In genomic region chr10:94543956-94544355, GRCm38 (mm10) we compare ENCODE assay signal across 20 mouse cellular contexts.
DNase-seq lines count a peak whose midpoint lies in the region; ATAC-seq lines count a peak whose summit lies in the region.
"Had no signal": no experiment of that assay in that cellular context is flagged by ENCODE, and none has a peak within 500 bp of the region (broad histone marks: within the 10 kb centered on the region; RNA-seq: fewer than 3 reads in every experiment).

No protein-coding gene starts in this region.

- 38% methylated on average over 8 of the region's 8 CpGs for WGBS in forebrain, embryonic 13.5 days
- 56% methylated on average over 8 of the region's 8 CpGs for WGBS in forebrain, embryonic 12.5 days
- WGBS in heart, embryonic 13.5 days, result 25% methylated on average over 8 of the region's 8 CpGs
- WGBS in hindbrain, embryonic 10.5 days, result 74% methylated on average over 8 of the region's 8 CpGs

- no peak overlapping the region for H3K27ac ChIP-seq in forebrain, embryonic 13.5 days
- no peak overlapping the region for H3K27ac ChIP-seq in forebrain, embryonic 12.5 days
- H3K27ac ChIP-seq in heart, embryonic 13.5 days (replicated peaks), result no peak overlapping the region
- H3K27ac ChIP-seq in hindbrain, embryonic 10.5 days, result no peak overlapping the region
- H3K27ac ChIP-seq: hindbrain, embryonic 13.5 days; limb, embryonic 13.5 days; liver, embryonic 15.5 days had no signal

- intact Hi-C loops in heart, postnatal 14 days (cut with DNase I), result no loop called here

- H3K36me3 ChIP-seq in forebrain, embryonic 13.5 days (ENCODE audit: poor library complexity, severe bottlenecking), result no peaks in the 10 kb centered on the region
- H3K36me3 ChIP-seq in forebrain, embryonic 12.5 days (replicated peaks), result no peaks in the 10 kb centered on the region
- peaks cover 6% of the 10 kb centered on the region for H3K36me3 ChIP-seq in heart, embryonic 13.5 days
- H3K36me3 ChIP-seq in hindbrain, embryonic 10.5 days, result no peaks in the 10 kb centered on the region
- H3K36me3 ChIP-seq: hindbrain, embryonic 13.5 days; liver, embryonic 15.5 days had no signal

- no peak for DNase-seq in heart, postnatal 14 days
- peak; percentile 65 for DNase-seq in brain, adult 2 months (ENCODE audit: low read depth, low spot score)
- peak; percentile 46 to 79 for DNase-seq in layer of hippocampus, postnatal 14 days (ENCODE audit: low spot score in 2 of 2)
- DNase-seq in neural tube, embryonic 10.5 days (ENCODE audit: extremely low spot score, low spot score), result no peak
- no peak for DNase-seq in hindbrain, embryonic 10.5 days (ENCODE audit: low spot score)
- DNase-seq: adrenal gland, adult 8-10 months; cerebellum, adult 18-20 months; cerebellum, postnatal 36 days; kidney, postnatal 4 days; right cerebral cortex, postnatal 25 days; thymus, postnatal 36 days had no signal

- no peaks in the 10 kb centered on the region for H3K27me3 ChIP-seq in forebrain, embryonic 13.5 days
- H3K27me3 ChIP-seq in forebrain, embryonic 12.5 days, result no peaks in the 10 kb centered on the region
- H3K27me3 ChIP-seq in heart, embryonic 13.5 days (replicated peaks), result no peaks in the 10 kb centered on the region
- H3K27me3 ChIP-seq in hindbrain, embryonic 10.5 days (ENCODE audit: insufficient read depth, poor library complexity, severe bottlenecking), result no peaks in the 10 kb centered on the region
- H3K27me3 ChIP-seq: hindbrain, embryonic 13.5 days; limb, embryonic 13.5 days; liver, embryonic 15.5 days had no signal

- 0 out of 2 replicates have a peak, but pooled peaks have one; percentile 34 for ATAC-seq in forebrain, embryonic 13.5 days
- no peak for ATAC-seq in forebrain, embryonic 12.5 days (ENCODE audit: low FRiP score)
- no peak for ATAC-seq in heart, embryonic 13.5 days (ENCODE audit: extremely low read depth, insufficient number of reproducible peaks, low FRiP score, low TSS enrichment)
- ATAC-seq: CD4-positive, CD25-positive, alpha-beta regulatory T cell, adult 4 months; lung, postnatal 0 days had no signal

- H3K4me3 ChIP-seq in forebrain, embryonic 13.5 days, result no peak overlapping the region
- no peak overlapping the region for H3K4me3 ChIP-seq in forebrain, embryonic 12.5 days (replicated peaks)
- no peak overlapping the region for H3K4me3 ChIP-seq in heart, embryonic 13.5 days
- no peak overlapping the region for H3K4me3 ChIP-seq in hindbrain, embryonic 10.5 days
- H3K4me3 ChIP-seq: hindbrain, embryonic 13.5 days; limb, embryonic 13.5 days; liver, embryonic 15.5 days; megakaryocyte, embryonic 14.5 days had no signal

- no peak overlapping the region for H3K9ac ChIP-seq in forebrain, embryonic 13.5 days
- H3K9ac ChIP-seq in forebrain, embryonic 12.5 days, result no peak overlapping the region
- H3K9ac ChIP-seq in heart, embryonic 13.5 days, result peak overlapping the region; percentile 8; the same call in 1 of the 2 replicates
- H3K9ac ChIP-seq: hindbrain, embryonic 13.5 days; limb, embryonic 13.5 days; liver, embryonic 15.5 days had no signal

- H3K9me3 ChIP-seq in forebrain, embryonic 13.5 days (replicated peaks), result 0 out of 2 replicates have a peak, but pooled peaks cover 4% of the 10 kb centered on the region
- H3K9me3 ChIP-seq in forebrain, embryonic 12.5 days, result 0 out of 2 replicates have a peak, but pooled peaks cover 8% of the 10 kb centered on the region
- H3K9me3 ChIP-seq in heart, embryonic 13.5 days, result peaks cover 8% of the 10 kb centered on the region
- H3K9me3 ChIP-seq in hindbrain, embryonic 10.5 days, result peaks cover 5% of the 10 kb centered on the region; the same call in 1 of the 2 replicates

- H3K4me2 ChIP-seq in forebrain, embryonic 13.5 days, result no peak overlapping the region
- no peak overlapping the region for H3K4me2 ChIP-seq in forebrain, embryonic 12.5 days
- H3K4me2 ChIP-seq in heart, embryonic 13.5 days, result peak overlapping the region; percentile 24
- H3K4me2 ChIP-seq: hindbrain, embryonic 13.5 days; limb, embryonic 13.5 days; liver, embryonic 15.5 days had no signal

- H3K4me1 ChIP-seq in forebrain, embryonic 13.5 days, result peaks cover 24% of the 10 kb centered on the region
- peaks cover 25% of the 10 kb centered on the region for H3K4me1 ChIP-seq in forebrain, embryonic 12.5 days
- H3K4me1 ChIP-seq in heart, embryonic 13.5 days, result peaks cover 37% of the 10 kb centered on the region
- H3K4me1 ChIP-seq in hindbrain, embryonic 10.5 days (replicated peaks), result peaks cover 24% of the 10 kb centered on the region

Comparison
In these comparisons a context has a peak if more than half of its experiments do, and no peak if none do; other contexts are left out.
1. DNase-seq: peak in brain, adult 2 months (single experiment) and layer of hippocampus, postnatal 14 days (2 of 2); none in heart, postnatal 14 days (0 of 2), neural tube, embryonic 10.5 days (single experiment) and hindbrain, embryonic 10.5 days (single experiment).